Mouse (Mus musculus) brown adipose tissue, adult 24 weeks (tissue): ENCODE data around the gene Hs6st3. TPM values are rescaled to one million over a fixed set of nuclear protein-coding genes. Genes with fewer than 3 reads are reported as not detected.
A peak's percentile ranks its signal among the peaks of the same experiment; 100 is the strongest.

Experiments
- H3K27ac ChIP-seq: fragments of 200-500 bp; replicated peaks from 2 replicates; pipeline ENCODE4 v1.5.1; 2012; ENCODE audit warnings: low read depth, mild to moderate bottlenecking, low read length
- H3K4me1 ChIP-seq: fragments of 200-500 bp; 2 replicates; pipeline ENCODE4 v1.6.1; 2012; ENCODE audit warnings: low read length, mixed read lengths; ENCODE audit not compliant: control insufficient read depth, insufficient read depth, insufficient read length
- H3K4me3 ChIP-seq: fragments of 200-500 bp; 2 replicates; pipeline ENCODE4 v1.5.1; 2012; ENCODE audit warnings: low read depth, mild to moderate bottlenecking, low read length, moderate library complexity; ENCODE audit not compliant: insufficient read depth
- polyA plus RNA-seq: library from polyadenylated mRNA; stranded (reverse); fragments of >200 nt; gene quantifications from 2 replicates; pipeline ENCODE4 v1.2.4, GENCODE M21; 2012; ENCODE audit not compliant: missing spikeins, insufficient read depth, insufficient read length

Hs6st3 gene
- not detected in 2 replicates for polyA plus RNA-seq

DNA sequence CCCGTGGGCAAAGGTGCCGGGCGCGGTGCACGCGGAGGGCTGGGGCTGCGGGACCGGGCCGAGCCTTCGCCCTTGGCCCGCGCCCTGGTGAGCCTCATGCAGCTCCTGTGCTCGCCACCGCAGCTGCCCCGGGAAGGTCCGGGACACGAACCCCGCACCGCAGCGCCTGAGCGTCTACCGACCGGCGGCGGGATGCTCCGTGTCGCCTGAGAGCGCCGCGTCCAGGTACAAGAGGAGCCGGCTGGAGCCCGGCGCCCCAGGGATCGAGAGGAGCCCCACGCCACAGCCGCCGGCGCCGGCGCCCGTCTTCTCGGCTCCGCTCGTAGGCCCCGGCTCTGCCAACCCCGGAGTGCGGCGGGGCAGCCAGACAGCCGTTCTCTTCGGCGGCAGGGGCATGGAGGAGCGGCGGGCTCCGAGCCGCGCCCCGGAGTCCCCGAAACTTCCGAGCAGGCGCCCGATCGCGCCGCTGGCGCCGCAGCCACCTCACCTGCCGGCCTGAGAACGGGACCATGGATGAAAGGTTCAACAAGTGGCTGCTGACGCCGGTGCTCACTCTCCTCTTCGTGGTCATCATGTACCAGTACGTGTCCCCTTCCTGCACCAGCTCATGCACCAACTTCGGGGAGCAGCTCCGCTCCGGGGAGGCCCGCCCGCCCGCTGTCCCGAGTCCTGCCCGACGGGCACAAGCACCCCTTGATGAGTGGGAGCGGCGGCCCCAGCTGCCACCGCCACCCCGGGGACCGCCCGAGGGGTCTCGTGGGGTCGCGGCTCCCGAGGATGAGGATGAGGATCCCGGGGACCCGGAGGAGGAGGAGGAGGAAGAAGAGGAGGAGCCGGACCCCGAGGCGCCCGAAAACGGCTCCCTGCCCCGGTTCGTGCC lies at the start of gene Hs6st3:
Hs6st3 (plus strand) TSS at position 436 of the 880 bp plus-strand sequence.
- no peak within 1 kb of the TSS for H3K27ac ChIP-seq
- no peaks in the 10 kb centered on the region for H3K4me1 ChIP-seq
- H3K4me3 ChIP-seq = peak within 1 kb of the TSS; percentile 52

DNA sequence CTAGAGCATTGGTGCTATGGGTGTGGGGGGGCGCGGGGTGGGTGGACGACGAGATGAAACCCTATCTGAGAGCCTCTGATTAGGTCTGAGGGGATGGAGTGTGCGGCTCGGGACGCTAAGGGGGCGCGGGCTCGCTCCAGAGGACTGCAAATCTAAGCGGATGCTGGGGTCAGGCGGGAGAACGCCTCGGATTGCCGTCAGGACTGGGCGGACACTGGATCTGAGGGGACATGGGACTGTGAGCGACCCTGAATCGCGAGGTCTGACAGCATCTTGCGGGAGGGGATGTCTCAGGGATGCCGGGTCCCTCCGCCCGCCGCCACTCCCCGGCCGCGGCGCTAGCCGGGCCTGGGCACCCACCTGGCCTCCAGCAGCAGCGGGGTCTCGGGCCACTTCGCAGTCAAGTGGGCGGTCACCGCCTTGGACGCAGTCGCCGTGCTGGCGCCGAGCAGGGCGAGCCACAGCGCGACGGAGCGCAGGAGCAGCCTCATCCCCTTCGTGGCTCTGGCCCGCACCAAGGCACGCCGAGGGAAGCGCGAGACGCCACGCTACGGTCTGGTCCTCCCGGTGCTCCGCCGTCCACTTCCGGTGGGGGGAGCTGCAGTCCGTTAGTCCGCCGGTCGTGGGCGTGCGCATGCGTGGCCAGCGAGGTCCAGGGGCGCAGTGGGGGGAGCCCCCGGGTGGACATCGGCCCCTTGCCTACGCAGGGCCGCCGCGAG lies 39.1 kb upstream of the Hs6st3 start, which contains the start of gene Uggt2:
Uggt2 (minus strand) TSS at position 580 of the 719 bp plus-strand sequence.
- H3K4me3 ChIP-seq = peak within 1 kb of the TSS; percentile 61
- H3K27ac ChIP-seq = no peak within 1 kb of the TSS
- no peaks in the 10 kb centered on the region for H3K4me1 ChIP-seq

DNA sequence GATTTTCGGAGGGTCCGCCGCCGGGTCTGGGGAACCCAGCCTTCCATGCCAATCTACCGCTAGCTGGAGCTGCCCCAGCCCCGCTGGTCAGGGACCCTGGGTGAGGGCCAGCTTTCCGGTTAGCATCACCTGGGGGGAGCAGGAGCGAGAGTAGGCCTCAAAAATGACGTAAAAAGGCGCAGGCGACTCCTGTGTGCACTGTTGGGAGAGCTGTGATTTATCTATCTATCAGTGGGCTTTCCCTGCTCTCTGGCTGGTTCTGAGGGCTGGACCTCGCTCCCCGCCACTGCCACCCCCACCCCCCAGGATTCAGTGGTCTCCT lies 38.6 kb upstream of the Hs6st3 start:
- Histone ChIP-seq H3K27ac (no peak overlapping the region), H3K4me3 (peak overlapping the region; percentile 61), H3K4me1 (no peaks in the 10 kb centered on the region)

DNA sequence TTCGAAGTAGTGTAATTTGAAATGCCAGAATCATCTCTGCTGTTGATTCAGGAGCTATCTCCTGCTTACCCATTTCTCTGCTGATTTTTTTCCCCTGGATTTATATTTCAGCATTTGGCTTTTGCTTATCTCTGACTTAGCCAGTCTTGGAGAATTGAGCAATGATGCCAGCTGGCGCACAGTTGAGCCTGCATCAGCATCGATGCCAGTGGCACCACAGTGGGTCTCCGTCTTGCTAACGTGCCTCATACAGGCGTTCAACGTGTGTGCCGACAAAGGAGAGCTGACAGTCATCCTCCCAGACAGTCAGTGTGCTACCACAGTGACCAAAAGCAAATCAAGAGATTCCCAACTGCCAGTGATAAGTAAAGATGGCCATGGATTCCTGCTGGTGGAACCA lies 30.6 kb upstream of the Hs6st3 start:
- no peak overlapping the region for H3K27ac ChIP-seq
- H3K4me3 ChIP-seq = no peak overlapping the region
- H3K4me1 ChIP-seq = no peaks in the 10 kb centered on the region

DNA sequence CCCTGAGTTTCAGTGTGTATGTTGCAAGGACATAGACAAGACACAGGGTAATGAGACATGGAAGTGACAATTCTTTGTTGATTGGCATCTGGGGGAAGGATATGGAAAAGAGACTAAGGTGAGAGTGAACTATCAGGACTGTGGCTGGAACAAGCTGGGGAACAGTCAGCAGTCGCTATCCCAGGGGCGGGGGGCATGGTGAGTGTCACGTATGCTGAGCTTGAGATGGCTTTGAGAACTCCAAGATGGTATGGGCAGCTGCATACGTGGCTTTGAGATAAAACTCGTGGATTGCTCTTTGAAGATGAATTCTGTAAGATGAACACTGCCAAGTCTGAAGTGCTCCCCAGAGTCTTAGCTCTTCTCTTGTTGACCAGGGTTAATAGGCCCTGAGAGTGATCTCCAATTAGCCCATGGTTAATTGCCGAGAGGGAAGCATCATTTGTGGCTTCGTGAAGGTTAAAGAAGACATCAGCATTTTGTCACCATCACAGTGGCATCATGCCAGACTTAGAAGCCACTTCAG lies 29.3 kb upstream of the Hs6st3 start:
- no peak overlapping the region for H3K27ac ChIP-seq
- no peak overlapping the region for H3K4me3 ChIP-seq
- no peaks in the 10 kb centered on the region for H3K4me1 ChIP-seq

DNA sequence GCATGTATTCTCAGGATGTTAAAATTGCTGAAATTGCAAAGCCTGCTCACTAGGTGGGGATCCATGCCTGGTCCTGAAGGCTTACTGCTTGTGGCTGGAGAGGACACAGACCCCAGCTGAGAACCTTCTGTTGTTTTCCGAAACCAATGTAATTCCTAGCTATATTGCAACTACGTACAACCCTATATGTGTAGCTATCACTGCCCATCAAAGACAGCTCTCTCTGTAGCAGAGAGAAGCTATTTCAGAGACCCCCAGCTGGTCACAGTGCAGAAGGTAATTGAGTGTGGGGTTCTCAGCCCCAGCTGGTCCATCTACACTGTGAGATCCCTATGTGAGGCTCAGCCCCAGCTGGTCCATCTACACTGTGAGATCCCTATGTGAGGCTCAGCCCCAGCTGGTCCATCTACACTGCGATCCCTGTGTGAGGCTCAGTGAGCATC lies 28.3 kb upstream of the Hs6st3 start:
- H3K4me3 ChIP-seq = no peak overlapping the region
- no peaks in the 10 kb centered on the region for H3K4me1 ChIP-seq
- H3K27ac ChIP-seq = no peak overlapping the region

DNA sequence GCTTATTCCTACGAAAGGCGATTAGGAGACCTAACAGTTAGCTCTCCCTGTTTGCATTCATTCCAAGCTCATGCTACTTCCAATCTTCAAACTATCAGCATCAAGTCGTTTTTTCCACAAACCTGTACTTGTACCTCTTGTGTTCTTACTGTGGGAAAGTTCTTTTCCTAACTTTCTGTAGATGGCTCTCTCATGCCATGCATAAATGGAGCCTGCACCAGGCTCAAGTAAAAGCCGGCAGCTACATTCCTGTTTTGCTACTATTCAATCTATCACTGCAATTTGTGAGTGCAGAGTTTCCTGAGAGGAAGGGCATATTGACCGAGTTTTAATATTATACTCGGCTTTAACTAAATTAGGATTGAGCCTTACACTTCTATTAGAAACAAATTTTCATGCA lies 25.6 kb upstream of the Hs6st3 start:
- Histone ChIP-seq H3K4me1 (no peaks in the 10 kb centered on the region), H3K27ac (no peak overlapping the region), H3K4me3 (no peak overlapping the region)

DNA sequence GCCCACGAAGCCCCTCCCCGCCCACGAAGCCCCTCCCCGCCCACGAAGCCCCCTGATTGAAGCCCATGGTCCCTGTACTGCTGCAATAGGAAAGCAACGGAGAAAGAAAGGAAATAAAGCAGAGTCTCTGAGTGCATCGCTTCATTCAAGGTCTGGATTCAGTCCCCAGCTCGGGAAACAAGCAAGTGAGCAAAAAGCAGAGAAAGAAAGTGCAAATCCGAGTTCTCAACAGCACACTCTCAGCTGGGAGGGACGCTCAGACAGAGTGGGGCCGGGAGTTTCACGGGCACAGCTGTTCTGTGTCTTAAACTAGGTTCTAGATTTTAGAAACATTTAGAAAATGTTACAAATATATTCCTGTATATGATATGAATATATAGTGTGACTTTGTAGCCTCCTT lies 14.6 kb upstream of the Hs6st3 start:
- no peak overlapping the region for H3K27ac ChIP-seq
- H3K4me3 ChIP-seq = no peak overlapping the region

DNA sequence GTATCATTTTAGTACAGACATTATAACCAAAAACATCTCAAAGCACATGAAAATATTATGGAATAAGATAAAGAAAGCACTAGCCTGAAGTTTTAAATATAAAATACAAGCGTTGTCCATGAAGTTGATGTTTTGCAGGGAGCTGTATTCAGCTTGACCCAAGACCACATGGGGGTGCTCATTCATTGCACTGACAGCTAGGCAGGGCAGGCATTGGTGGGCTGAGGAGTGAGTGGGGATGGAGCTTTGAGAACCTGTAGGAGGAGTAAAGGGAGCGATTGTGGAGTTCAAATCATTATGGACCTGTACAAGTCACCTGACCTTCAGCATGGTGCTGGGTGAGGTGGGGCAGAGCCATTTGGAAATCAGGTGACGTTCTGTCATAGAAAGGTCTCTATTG lies 14.1 kb upstream of the Hs6st3 start:
- Histone ChIP-seq H3K27ac (no peak overlapping the region), H3K4me3 (no peak overlapping the region), H3K4me1 (no peaks in the 10 kb centered on the region)

More for the DNA sequence above, 14.6 kb upstream of the Hs6st3 start:
- no peaks in the 10 kb centered on the region for H3K4me1 ChIP-seq

DNA sequence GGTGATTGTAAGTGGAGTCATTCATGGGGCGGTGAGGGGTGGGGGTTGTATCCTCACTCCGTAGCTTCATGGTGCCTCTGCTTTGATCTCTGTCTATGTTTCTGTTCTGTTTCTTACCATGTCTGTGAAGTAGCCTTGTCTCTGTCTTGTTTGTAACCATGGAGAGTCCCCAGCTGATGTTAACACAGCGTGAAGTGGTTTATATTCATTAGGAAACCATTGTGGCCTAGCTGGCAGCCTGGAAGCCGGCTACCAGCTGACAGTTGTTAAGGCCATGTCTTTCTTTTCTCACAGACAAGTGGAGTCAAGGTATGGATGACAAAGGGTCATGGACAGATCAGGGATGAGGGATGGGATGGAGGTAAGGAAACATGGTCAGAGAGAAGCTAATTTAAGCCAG lies 12.3 kb upstream of the Hs6st3 start:
- no peak overlapping the region for H3K4me3 ChIP-seq
- H3K4me1 ChIP-seq = no peaks in the 10 kb centered on the region
- no peak overlapping the region for H3K27ac ChIP-seq

DNA sequence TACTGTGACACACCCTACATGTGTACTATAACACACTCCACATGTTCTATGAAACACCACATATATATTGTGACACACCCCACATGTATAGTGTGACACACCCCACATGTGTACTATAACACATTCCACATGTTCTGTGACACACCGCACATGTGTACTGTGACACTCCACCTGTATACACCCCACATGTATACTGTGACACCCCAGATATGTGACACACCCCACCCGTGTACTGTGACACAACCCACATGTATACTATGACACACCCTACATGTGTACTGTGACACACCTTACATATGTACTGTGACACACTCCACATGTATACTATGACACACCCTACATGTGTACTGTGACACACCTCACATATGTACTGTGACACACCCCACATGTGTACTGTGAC lies 10.8 kb upstream of the Hs6st3 start:
- Histone ChIP-seq H3K27ac (no peak overlapping the region), H3K4me3 (no peak overlapping the region), H3K4me1 (no peaks in the 10 kb centered on the region)

DNA sequence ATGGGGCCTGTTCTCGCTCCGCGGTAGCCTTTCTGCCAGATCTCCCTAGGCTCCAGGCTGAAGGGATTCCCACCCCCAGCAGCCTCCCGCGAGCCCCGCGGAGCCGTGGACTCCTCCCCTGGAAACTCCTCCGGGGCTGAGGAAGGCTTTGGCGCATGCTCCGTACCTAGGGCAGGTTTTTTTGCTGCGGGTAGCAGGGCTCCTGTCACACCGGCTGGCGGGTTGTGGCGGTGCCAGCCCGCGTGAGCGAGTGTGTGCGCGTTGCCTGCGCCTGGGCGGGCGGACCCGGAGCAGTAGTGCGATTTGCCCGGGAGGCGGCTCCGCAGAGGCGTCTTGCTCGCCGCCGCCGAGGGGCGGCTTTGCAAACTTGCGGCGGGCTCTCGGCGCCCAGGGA lies 632 bp upstream of the Hs6st3 start:
- peak overlapping the region; percentile 52 for H3K4me3 ChIP-seq
- no peaks in the 10 kb centered on the region for H3K4me1 ChIP-seq
- no peak overlapping the region for H3K27ac ChIP-seq

DNA sequence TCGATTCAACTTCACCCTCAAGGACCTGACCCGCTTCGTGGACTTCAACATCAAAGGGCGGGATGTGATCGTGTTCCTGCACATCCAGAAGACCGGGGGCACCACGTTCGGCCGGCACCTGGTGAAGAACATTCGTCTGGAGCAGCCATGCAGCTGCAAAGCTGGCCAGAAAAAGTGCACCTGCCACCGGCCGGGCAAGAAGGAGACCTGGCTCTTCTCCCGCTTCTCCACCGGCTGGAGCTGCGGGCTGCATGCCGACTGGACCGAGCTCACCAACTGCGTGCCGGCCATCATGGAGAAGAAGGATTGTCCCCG lies 602 bp downstream of the Hs6st3 start:
- no peak overlapping the region for H3K27ac ChIP-seq
- H3K4me1 ChIP-seq = no peaks in the 10 kb centered on the region
- H3K4me3 ChIP-seq = no peak overlapping the region

DNA sequence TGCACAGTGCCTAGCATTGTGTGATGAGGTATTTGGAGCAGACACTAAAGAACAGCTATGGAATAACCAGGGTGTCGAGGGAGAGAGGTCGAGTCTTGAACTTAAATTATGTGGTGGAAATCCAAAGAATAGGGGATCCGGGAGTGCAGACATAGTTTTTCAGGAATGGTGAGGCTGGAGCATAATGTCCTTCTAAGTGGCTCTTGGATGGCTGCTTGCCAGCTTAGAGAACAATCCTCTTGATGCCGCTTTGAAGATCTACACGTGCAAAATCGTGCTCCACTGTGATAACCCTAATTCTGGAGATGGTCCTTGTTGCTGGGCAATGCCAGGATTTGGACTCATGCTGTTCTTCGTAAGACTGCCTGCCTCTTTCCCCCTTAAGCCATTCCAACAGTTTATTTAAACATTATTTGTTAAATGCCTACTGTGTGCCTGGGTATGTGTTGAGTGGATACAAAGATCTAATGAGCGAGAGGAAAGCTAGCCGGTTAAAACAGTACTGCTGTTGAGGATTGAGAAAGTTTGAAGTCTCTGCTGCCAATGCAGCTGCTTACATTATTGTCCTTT lies 1.3 kb downstream of the Hs6st3 start:
- Histone ChIP-seq H3K4me1 (no peaks in the 10 kb centered on the region), H3K4me3 (no peak overlapping the region), H3K27ac (no peak overlapping the region)

DNA sequence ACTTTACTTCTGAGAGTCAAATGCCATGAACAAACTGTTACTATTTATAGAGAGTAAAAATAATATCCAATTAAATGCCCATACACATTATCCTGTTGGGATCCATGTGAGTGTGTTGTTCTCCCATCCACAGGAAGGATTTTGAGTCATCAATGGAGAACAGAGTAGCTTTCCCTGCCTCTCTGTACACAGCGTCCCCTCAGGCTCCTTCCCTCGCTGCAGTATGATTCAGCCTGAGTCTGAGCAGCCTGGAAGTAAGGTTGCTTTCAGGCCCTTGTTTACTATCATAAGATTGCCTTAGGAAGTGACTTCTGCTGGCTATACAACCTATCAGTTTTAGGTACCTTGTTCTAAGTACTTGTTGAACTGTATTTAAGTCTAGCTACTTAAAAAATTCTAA lies 14.9 kb downstream of the Hs6st3 start:
- H3K27ac ChIP-seq = no peak overlapping the region
- H3K4me1 ChIP-seq = no peaks in the 10 kb centered on the region
- no peak overlapping the region for H3K4me3 ChIP-seq
